Mouse (Mus musculus): ENCODE data around the gene Bnip2. TPM values are rescaled to one million over a fixed set of nuclear protein-coding genes. Genes with fewer than 3 reads are reported as not detected.
"Not testable (repeated sequence)": the region's sequence is repeated elsewhere in the genome, so short reads cannot be mapped to it uniquely, and the experiment has no call there.

Bnip2 gene
- polyA plus RNA-seq, 1 experiment from 2014 or later: 131 TPM

DNA sequence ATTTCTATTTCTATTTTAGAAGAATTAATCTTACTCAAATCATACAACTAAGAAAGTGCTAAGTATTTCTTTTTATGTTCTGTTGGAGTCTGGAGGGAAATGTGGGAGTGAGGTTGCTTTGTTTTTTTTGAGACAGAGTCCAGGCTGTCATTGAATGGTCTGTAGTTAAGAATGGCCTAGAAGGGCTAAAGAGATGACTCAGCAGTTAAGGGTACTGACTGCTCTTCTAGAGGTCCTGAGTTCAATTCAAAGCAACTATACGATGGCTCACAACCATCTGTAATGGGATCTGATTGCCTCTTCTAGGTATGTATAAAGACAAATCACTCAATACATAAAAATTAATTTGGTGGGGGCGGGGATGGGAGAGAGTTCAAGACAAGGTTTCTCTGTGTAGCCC lies 26.4 kb downstream of the Bnip2 start:
- peaks cover 7% of the 10 kb centered on the region for H3K4me1 ChIP-seq (ENCODE audit: insufficient read depth, low read depth, low read length)
- no peaks in the 10 kb centered on the region for H3K9me3 ChIP-seq (ENCODE audit: low read length)
- TF ChIP-seq EP300 (IDR thresholded peaks at IDR 0.05) (no peak), CTCF (IDR thresholded peaks at IDR 0.05) (no peak)
- WGBS: 93% methylated on average over 2 of the region's 2 CpGs
- H3K27ac ChIP-seq (ENCODE audit: low read length): no peak overlapping the region
- DNase-seq (ENCODE audit: low spot score) (no peak), ATAC-seq (no peak)
- no peak overlapping the region for H3K4me2 ChIP-seq (replicated peaks; ENCODE audit: low read depth, low read length)
- no peak overlapping the region for H3K4me3 ChIP-seq (ENCODE audit: low read depth, low read length)
- H3K9ac ChIP-seq (replicated peaks; ENCODE audit: low read depth): no peak overlapping the region
- no peaks in the 10 kb centered on the region for H3K27me3 ChIP-seq (replicated peaks; ENCODE audit: insufficient read depth, low read length)
- 0 out of 2 replicates have a peak, but pooled peaks cover 4% of the 10 kb centered on the region for H3K36me3 ChIP-seq (ENCODE audit: insufficient read depth, low read length)

DNA sequence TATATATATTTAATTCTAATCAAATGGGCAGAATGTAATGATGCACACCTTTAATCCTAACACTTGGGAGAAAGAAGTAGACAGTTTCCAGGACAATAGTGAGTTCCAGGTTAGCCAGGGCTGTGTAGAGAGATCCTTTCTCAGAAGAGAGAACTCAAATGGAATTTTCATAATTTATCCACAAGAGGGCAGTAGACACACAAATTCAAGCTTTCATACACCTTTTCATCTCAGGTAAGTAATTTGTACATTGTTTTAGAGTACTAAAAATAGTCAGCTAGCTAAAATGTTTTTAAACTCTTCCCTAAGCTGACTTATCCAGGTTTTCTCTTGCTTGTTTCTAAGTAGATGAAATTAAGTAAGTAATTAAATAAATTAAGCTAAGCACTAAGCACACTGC lies 29.6 kb downstream of the Bnip2 start:
- H3K4me2 ChIP-seq (replicated peaks; ENCODE audit: low read depth, low read length): no peak overlapping the region
- DNase-seq (ENCODE audit: low spot score) (peak; percentile 65), ATAC-seq (no peak; the same call in 1 of the 2 replicates)
- no peak overlapping the region for H3K27ac ChIP-seq (ENCODE audit: low read length)
- H3K4me1 ChIP-seq (ENCODE audit: insufficient read depth, low read depth, low read length): no peaks in the 10 kb centered on the region
- H3K27me3 ChIP-seq (replicated peaks; ENCODE audit: insufficient read depth, low read length): no peaks in the 10 kb centered on the region
- TF ChIP-seq CTCF (IDR thresholded peaks at IDR 0.05): peak; percentile 62
- TF ChIP-seq EP300 (IDR thresholded peaks at IDR 0.05): no peak
- no peak overlapping the region for H3K4me3 ChIP-seq (ENCODE audit: low read depth, low read length)
- no peak overlapping the region for H3K9ac ChIP-seq (replicated peaks; ENCODE audit: low read depth)
- H3K9me3 ChIP-seq (ENCODE audit: low read length): no peaks in the 10 kb centered on the region
- H3K36me3 ChIP-seq (ENCODE audit: insufficient read depth, low read length): 0 out of 2 replicates have a peak, but pooled peaks cover 4% of the 10 kb centered on the region

DNA sequence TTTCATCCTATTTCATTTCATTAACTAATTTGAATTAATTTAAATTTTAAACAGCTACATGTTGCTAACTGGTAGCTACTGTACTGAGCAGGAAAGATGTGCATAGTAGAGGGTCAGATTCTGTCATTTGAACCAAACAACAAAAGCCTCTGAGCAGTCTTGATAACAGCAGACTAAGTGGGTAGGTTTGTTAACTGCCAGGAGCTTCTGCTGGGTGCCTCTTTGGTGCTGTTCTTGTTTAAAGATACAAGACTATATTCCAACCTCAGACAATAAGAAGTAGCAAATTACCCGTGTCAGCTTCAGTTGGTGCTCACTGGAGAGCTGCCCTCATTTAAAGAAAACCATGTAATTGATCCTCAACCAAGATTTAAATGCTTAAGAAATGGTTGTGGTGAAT lies 32.3 kb downstream of the Bnip2 start:
- no peak for TF ChIP-seq EP300 (IDR thresholded peaks at IDR 0.05)
- TF ChIP-seq CTCF (IDR thresholded peaks at IDR 0.05): no peak
- ATAC-seq: no peak
- Histone ChIP-seq H3K9me3 (ENCODE audit: low read length) (no peaks in the 10 kb centered on the region), H3K4me1 (ENCODE audit: insufficient read depth, low read depth, low read length) (no peaks in the 10 kb centered on the region), H3K9ac (replicated peaks; ENCODE audit: low read depth) (no peak overlapping the region), H3K4me3 (ENCODE audit: low read depth, low read length) (no peak overlapping the region), H3K27ac (ENCODE audit: low read length) (no peak overlapping the region), H3K4me2 (replicated peaks; ENCODE audit: low read depth, low read length) (no peak overlapping the region), H3K27me3 (replicated peaks; ENCODE audit: insufficient read depth, low read length) (no peaks in the 10 kb centered on the region), H3K36me3 (ENCODE audit: insufficient read depth, low read length) (0 out of 2 replicates have a peak, but pooled peaks cover 4% of the 10 kb centered on the region)
- WGBS: 68% methylated on average over 1 of the region's 1 CpGs
- no peak for DNase-seq (ENCODE audit: low spot score)

DNA sequence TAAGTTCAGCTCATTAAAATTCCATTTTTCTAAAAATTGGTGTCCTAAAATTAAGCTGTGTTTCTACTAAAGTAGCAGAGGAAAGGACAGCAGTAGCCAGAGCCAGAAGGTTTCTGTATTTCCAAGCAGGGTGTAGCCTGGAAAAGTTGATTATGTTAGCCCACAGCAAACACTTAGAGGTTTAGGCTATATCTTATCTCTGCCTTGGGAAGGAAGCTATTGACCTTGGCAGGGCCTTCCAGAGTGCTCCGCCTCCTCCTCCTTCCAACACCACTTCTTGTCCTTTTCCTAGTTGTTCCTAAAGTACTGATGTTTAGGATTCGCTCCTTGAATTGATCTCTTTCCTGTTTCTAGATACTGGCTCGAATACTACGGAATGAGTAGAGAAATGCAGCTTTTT lies 32.8 kb downstream of the Bnip2 start:
- Histone ChIP-seq H3K9me3 (ENCODE audit: low read length) (no peaks in the 10 kb centered on the region), H3K4me3 (ENCODE audit: low read depth, low read length) (no peak overlapping the region), H3K27ac (ENCODE audit: low read length) (no peak overlapping the region), H3K4me2 (replicated peaks; ENCODE audit: low read depth, low read length) (no peak overlapping the region), H3K4me1 (ENCODE audit: insufficient read depth, low read depth, low read length) (no peaks in the 10 kb centered on the region), H3K27me3 (replicated peaks; ENCODE audit: insufficient read depth, low read length) (no peaks in the 10 kb centered on the region), H3K36me3 (ENCODE audit: insufficient read depth, low read length) (0 out of 2 replicates have a peak, but pooled peaks cover 3% of the 10 kb centered on the region), H3K9ac (replicated peaks; ENCODE audit: low read depth) (no peak overlapping the region)
- DNase-seq (ENCODE audit: low spot score): no peak
- WGBS: 54% methylated on average over 4 of the region's 4 CpGs
- TF ChIP-seq CTCF (IDR thresholded peaks at IDR 0.05) (no peak), EP300 (IDR thresholded peaks at IDR 0.05) (no peak)
- no peak for ATAC-seq

DNA sequence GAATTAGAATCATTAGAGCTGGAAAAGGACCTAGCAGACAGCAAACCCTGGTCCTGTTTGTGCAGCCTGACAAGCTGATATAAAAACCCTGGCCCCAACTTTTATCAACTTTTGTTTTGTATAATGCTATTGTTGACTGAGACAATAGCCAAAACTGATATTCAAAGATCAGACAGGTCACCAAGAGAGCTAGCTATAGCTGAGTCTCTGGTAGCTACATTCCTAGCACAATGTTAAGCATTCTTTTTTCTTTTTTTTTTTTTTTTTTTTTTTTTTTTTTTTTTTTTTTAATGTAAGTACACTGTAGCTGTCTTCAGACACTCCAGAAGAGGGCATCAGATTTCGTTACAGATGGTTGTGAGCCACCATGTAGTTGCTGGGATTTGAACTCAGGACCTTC lies 34.3 kb downstream of the Bnip2 start:
- not testable (repeated sequence) for H3K4me3 ChIP-seq (ENCODE audit: low read depth, low read length); H3K9me3 ChIP-seq (ENCODE audit: low read length); H3K27me3 ChIP-seq (replicated peaks; ENCODE audit: insufficient read depth, low read length); H3K4me1 ChIP-seq (ENCODE audit: insufficient read depth, low read depth, low read length); DNase-seq (ENCODE audit: low spot score); H3K9ac ChIP-seq (replicated peaks; ENCODE audit: low read depth); H3K36me3 ChIP-seq (ENCODE audit: insufficient read depth, low read length); H3K4me2 ChIP-seq (replicated peaks; ENCODE audit: low read depth, low read length); ATAC-seq; H3K27ac ChIP-seq (ENCODE audit: low read length)
- 67% methylated on average over 1 of the region's 1 CpGs for WGBS

DNA sequence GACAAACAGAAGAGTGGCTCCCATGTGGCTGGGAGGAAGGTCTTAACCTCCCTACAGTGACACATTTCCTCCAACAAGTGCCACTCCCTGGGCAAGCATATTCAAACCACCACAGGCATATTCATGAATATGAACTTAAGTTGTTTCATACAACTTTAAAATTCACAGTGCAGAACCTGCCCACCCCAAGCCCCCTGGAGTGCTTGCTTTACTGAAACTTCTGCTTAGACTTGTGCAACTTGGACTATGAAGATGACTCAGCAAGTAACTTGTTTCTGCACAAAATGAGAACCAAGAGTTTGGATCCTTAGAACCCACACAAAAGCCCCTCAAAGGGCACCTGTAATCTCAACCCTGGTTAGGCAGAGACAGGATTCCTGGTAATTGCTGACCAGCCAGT lies 35.4 kb downstream of the Bnip2 start:
- no peak for TF ChIP-seq EP300 (IDR thresholded peaks at IDR 0.05)
- TF ChIP-seq CTCF (IDR thresholded peaks at IDR 0.05): no peak
- Histone ChIP-seq H3K4me3 (ENCODE audit: low read depth, low read length) (no peak overlapping the region), H3K4me1 (ENCODE audit: insufficient read depth, low read depth, low read length) (no peaks in the 10 kb centered on the region), H3K36me3 (ENCODE audit: insufficient read depth, low read length) (no peaks in the 10 kb centered on the region), H3K9ac (replicated peaks; ENCODE audit: low read depth) (no peak overlapping the region), H3K4me2 (replicated peaks; ENCODE audit: low read depth, low read length) (no peak overlapping the region), H3K9me3 (ENCODE audit: low read length) (no peaks in the 10 kb centered on the region), H3K27ac (ENCODE audit: low read length) (no peak overlapping the region), H3K27me3 (replicated peaks; ENCODE audit: insufficient read depth, low read length) (no peaks in the 10 kb centered on the region)
- DNase-seq (ENCODE audit: low spot score) (no peak), ATAC-seq (no peak)

DNA sequence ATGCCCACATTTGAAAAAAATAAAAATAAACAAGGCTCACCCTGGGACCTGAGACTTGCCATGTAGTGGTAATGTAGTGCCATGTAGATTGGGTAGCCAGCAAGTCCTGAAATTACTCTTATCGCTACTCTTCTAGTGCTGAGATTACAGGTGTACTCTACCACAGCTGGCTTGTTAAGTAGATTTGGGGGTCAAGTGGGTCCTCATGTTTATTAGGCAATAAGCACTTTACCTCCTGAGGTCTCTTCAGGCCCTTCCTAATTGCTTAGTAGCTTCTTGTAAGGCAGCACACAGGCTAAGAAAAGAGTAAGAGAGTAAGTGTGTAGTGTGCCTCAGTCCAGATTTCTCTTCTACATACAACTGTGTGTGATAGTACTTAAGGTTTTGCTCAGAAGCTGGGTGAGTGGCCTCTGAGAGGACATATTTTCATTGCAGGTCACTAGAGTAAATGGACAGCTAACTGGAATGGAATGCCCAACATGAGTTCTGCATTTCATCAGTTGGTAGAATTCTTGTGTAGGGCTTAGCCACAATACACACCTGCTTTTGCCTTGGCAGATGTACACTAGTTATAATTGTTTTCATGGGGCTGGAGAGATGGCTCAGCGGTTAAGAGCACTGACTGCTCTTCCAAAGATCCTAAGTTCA lies 36.2 kb downstream of the Bnip2 start:
- Histone ChIP-seq H3K9me3 (ENCODE audit: low read length) (no peaks in the 10 kb centered on the region), H3K9ac (replicated peaks; ENCODE audit: low read depth) (no peak overlapping the region), H3K36me3 (ENCODE audit: insufficient read depth, low read length) (no peaks in the 10 kb centered on the region), H3K4me2 (replicated peaks; ENCODE audit: low read depth, low read length) (no peak overlapping the region), H3K27me3 (replicated peaks; ENCODE audit: insufficient read depth, low read length) (no peaks in the 10 kb centered on the region), H3K4me1 (ENCODE audit: insufficient read depth, low read depth, low read length) (no peaks in the 10 kb centered on the region), H3K27ac (ENCODE audit: low read length) (no peak overlapping the region), H3K4me3 (ENCODE audit: low read depth, low read length) (no peak overlapping the region)
- DNase-seq (ENCODE audit: low spot score) (peak; percentile 76), ATAC-seq (peak; percentile 92)
- 72% methylated on average over 2 of the region's 2 CpGs for WGBS
- TF ChIP-seq EP300 (IDR thresholded peaks at IDR 0.05) (peak; percentile 89), CTCF (IDR thresholded peaks at IDR 0.05) (no peak)
